In the genomic region with DNA sequence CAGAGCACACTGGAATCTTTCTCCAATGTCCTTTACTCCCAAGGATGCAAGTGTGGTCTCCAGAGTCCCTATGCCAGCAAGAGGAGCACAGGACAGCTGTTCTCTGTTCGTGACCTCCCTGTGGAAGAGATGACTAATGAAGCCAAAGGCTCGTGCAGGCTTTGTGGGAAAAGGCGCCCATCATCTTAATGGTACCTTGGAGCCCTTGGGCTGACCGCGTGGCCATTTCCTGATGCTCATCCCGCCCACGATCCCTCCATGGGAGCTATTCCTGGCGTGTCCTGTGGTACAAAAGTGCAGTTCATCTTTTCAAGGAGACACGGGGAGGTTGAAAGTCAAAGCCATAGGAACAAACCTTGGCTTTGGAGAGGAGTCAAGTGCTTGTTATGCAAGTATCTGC, we compare ENCODE assay signal across 21 mouse cellular contexts. TPM values are rescaled to one million over a fixed set of nuclear protein-coding genes. Genes with fewer than 3 reads are reported as not detected.
DNase-seq lines count a peak whose midpoint lies in the region; TF ChIP-seq lines count a peak whose summit lies in the region.
"Had no signal": no experiment of that assay in that cellular context is flagged by ENCODE, and none has a peak within 500 bp of the region (broad histone marks: within the 10 kb centered on the region; RNA-seq: fewer than 3 reads in every experiment).

No protein-coding gene starts in this region.

- no peak for TF ChIP-seq POLR2A in myocyte (IDR thresholded peaks at IDR 0.05; ENCODE audit: insufficient read length, low read depth)

- H3ac ChIP-seq in C2C12 (ENCODE audit: control insufficient read depth, insufficient read length, low read depth) (peak overlapping the region; percentile 47), myocyte (ENCODE audit: control insufficient read depth, insufficient read length) (no peak overlapping the region)

- H3K27me3 ChIP-seq in C2C12 (ENCODE audit: control insufficient read depth, insufficient read depth, insufficient read length) (no peaks in the 10 kb centered on the region), myocyte (ENCODE audit: control insufficient read depth, insufficient read depth, insufficient read length) (no peaks in the 10 kb centered on the region)
- H3K27me3 ChIP-seq: embryonic facial prominence, embryonic 13.5 days; forebrain, embryonic 13.5 days; heart, embryonic 15.5 days; intestine, embryonic 15.5 days had no signal

- peak overlapping the region; percentile 74 for H3K4me2 ChIP-seq in myocyte (ENCODE audit: low read depth)
- H3K4me2 ChIP-seq: embryonic facial prominence, embryonic 13.5 days; forebrain, embryonic 13.5 days; heart, embryonic 11.5 days; heart, embryonic 15.5 days; hindbrain, embryonic 14.5 days; intestine, embryonic 15.5 days had no signal

- H3K79me2 ChIP-seq in C2C12 (ENCODE audit: control insufficient read depth, insufficient read depth) (no peaks in the 10 kb centered on the region), myocyte (ENCODE audit: control insufficient read depth, insufficient read depth) (no peaks in the 10 kb centered on the region)

- peak; percentile 41 for DNase-seq in adrenal gland, adult 2 months
- no peak for DNase-seq in adrenal gland, postnatal 4 days (ENCODE audit: low spot score in 2 of 2)
- peak; percentile 10 for DNase-seq in adrenal gland, postnatal 25 days
- no peak for DNase-seq in cerebellum, postnatal 10 days
- DNase-seq in urinary bladder, postnatal 14 days (ENCODE audit: low spot score) = no peak
- DNase-seq: cerebellum, adult 11 months; cerebellum, adult 8-10 months; cerebellum, postnatal 25 days; forebrain, postnatal 0 days; gastrocnemius, postnatal 14 days; heart, adult 2 months; heart, postnatal 14 days had no signal

- no peaks in the 10 kb centered on the region for H3K79me3 ChIP-seq in C2C12 (ENCODE audit: low read depth)

- no peak for TF ChIP-seq CTCF in C2C12 (IDR thresholded peaks at IDR 0.05; ENCODE audit: control insufficient read depth, insufficient read depth, insufficient read length)

- H3K36me3 ChIP-seq in C2C12 (ENCODE audit: control insufficient read depth, insufficient read depth) (no peaks in the 10 kb centered on the region), myocyte (ENCODE audit: control insufficient read depth, insufficient read depth) (no peaks in the 10 kb centered on the region)
- H3K36me3 ChIP-seq: embryonic facial prominence, embryonic 13.5 days; heart, embryonic 15.5 days; intestine, embryonic 15.5 days had no signal

- H3K4me3 ChIP-seq in C2C12 (ENCODE audit: insufficient read depth, poor library complexity, severe bottlenecking) (no peak overlapping the region), myocyte (no peak overlapping the region)
- H3K4me3 ChIP-seq: embryonic facial prominence, embryonic 13.5 days; forebrain, embryonic 13.5 days; heart, adult 2 months; heart, embryonic 15.5 days; intestine, embryonic 15.5 days had no signal

TF ChIP-seq in C2C12, 6 proteins besides CTCF, POLR2A, EP300 and RAD21:
- TF ChIP-seq MAX (IDR thresholded peaks at IDR 0.05) (peak; percentile 73), USF1 (IDR thresholded peaks at IDR 0.05; ENCODE audit: low read depth) (no peak), MYOD1 (IDR thresholded peaks at IDR 0.05; ENCODE audit: control insufficient read depth, insufficient read length, low read depth) (peak; percentile 93)

TF ChIP-seq in myocyte, 11 proteins besides CTCF, POLR2A, EP300 and RAD21:
- TF ChIP-seq TCF3 (IDR thresholded peaks at IDR 0.05; ENCODE audit: insufficient read length, low read depth) (no peak), CEBPB (IDR thresholded peaks at IDR 0.05; ENCODE audit: insufficient read depth, poor library complexity, severe bottlenecking) (no peak), E2F4 (IDR thresholded peaks at IDR 0.05; ENCODE audit: insufficient read depth) (no peak), TCF12 (IDR thresholded peaks at IDR 0.05; ENCODE audit: insufficient read depth, poor library complexity, severe bottlenecking) (peak; percentile 69), USF1 (IDR thresholded peaks at IDR 0.05; ENCODE audit: low read depth) (no peak), MYOG (IDR thresholded peaks at IDR 0.05; ENCODE audit: control insufficient read depth in 1 of 3, insufficient read depth in 1 of 3, insufficient read length in 2 of 3, low read depth in 2 of 3) (peak in 2 of 3 experiments; percentile 61 to 69), MAX (IDR thresholded peaks at IDR 0.05; ENCODE audit: low read depth) (no peak), POLR2AphosphoS2 (IDR thresholded peaks at IDR 0.05; ENCODE audit: insufficient read length, low read depth) (no peak), MYOD1 (IDR thresholded peaks at IDR 0.05; ENCODE audit: control insufficient read depth in 1 of 3, insufficient read length in 2 of 3, low read depth in 2 of 3) (peak in 2 of 3 experiments; percentile 78 to 88), SRF (IDR thresholded peaks at IDR 0.05; ENCODE audit: control insufficient read depth, insufficient read length, low read depth) (no peak), REST (IDR thresholded peaks at IDR 0.05; ENCODE audit: insufficient read depth, insufficient read length) (no peak)

RNA-seq across cellular contexts. Expression of a gene that starts 55.2 kb away (rescaled TPM):
- 1 to 10 TPM; 1.0 to 1.5 TPM for total RNA-seq in adrenal gland, adult 2 months (2021)
- 1.2 and 1.6 TPM in 2 replicates for polyA plus RNA-seq in adrenal gland, adult 2 months (2012; rRNA removed)
- 1 to 10 TPM; 3.9 to 4.3 TPM for total RNA-seq in adrenal gland, postnatal 4 days (2021)
- polyA plus RNA-seq in C2C12 (2012; fragmentation: generic; extraction: Trizol) = 0.74 TPM
- total RNA-seq in adrenal gland, postnatal 25 days (2021) = 0.76 and 0.79 TPM in 2 replicates
- 0.65 TPM for polyA plus RNA-seq in myocyte (2012; fragmentation: generic; extraction: Trizol)
- total RNA-seq: hematopoietic stem cell, adult 5-6 weeks had no signal

Comparison
In these comparisons a context has a peak if more than half of its experiments do, and no peak if none do; other contexts are left out.
1. DNase-seq: peak in adrenal gland, adult 2 months (single experiment) and adrenal gland, postnatal 25 days (single experiment); none in adrenal gland, postnatal 4 days (0 of 2), cerebellum, postnatal 10 days (0 of 2) and urinary bladder, postnatal 14 days (single experiment).